Mouse (Mus musculus): ENCODE measurements around the gene Gpr33.

GRCm38 (mm10) chr12:52001544-52001943 is 26.3 kb downstream of the Gpr33 start:
- TF ChIP-seq CTCF (IDR thresholded peaks at IDR 0.05; ENCODE audit: borderline replicate concordance, insufficient read depth, low read length) = no peak
- no peak for TF ChIP-seq POLR2A (IDR thresholded peaks at IDR 0.05; ENCODE audit: low read depth, low read length)

All from embryonic fibroblast, embryonic 13.5 days (primary cell).